Mouse (Mus musculus) T-helper 1 cell (primary cell): ENCODE measurements around the gene Adcy5.

Experiments
- in situ Hi-C: fragments of 300-600 bp; cut with MboI, MseI; formaldehyde crosslinking; loops from one replicate; pipeline ENCODE4 v1.15.1; 2025; ENCODE audit warnings: high pct_unique_total_duplicates

The Adcy5 gene

DNA sequence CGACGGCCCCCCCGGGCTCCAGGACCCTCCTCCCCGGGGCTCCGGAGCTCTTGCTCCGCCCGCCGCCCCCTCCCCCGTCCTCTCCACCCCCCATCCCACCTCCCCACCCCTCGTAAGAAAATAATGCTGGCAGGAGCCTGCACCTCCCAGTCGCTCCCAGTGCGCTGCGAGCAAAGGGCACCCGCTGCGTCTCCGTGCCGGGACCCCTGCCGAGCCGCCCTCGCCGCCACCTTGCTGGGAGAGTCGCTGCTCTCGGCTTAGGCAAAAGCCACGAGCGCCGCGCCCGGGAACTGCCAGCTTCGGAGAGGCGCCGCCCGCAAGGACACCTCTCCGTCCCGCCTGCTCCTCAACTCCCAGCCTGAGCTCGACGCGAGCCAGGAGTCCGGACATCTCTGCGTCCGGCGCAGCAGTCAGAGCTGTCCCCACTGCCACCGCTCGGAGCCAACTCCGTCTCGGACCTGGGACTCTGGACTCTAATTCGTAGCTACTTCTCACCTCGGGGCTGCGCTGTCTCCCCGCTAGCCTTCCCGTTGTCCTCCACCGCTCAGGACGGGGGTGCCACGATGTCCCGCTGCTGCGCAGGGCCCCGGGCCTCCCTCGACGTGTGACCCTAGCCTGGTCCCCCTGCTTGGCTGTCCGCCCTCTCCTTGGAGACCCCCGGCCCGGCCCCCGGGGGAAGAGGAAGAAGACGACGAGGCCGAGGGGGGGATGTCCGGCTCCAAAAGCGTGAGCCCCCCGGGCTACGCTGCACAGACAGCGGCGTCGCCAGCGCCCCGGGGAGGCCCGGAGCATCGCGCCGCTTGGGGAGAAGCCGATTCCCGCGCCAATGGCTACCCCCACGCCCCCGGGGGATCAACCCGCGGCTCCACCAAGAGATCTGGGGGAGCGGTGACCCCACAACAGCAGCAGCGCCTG lies 971 bp downstream of the Adcy5 start:
- in situ Hi-C loops, result no loop called here

DNA sequence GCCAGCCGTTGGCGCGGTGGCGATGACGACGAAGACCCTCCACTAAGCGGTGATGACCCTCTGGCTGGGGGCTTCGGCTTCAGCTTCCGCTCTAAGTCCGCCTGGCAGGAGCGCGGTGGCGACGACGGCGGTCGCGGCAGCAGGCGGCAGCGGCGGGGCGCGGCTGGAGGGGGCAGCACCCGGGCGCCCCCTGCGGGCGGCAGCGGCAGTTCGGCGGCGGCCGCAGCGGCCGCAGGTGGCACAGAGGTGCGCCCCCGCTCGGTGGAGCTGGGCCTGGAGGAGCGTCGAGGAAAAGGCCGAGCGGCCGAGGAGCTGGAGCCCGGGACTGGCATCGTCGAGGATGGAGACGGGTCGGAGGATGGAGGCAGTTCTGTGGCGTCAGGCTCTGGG lies 1.6 kb downstream of the Adcy5 start:
- in situ Hi-C loops, result no loop called here

DNA sequence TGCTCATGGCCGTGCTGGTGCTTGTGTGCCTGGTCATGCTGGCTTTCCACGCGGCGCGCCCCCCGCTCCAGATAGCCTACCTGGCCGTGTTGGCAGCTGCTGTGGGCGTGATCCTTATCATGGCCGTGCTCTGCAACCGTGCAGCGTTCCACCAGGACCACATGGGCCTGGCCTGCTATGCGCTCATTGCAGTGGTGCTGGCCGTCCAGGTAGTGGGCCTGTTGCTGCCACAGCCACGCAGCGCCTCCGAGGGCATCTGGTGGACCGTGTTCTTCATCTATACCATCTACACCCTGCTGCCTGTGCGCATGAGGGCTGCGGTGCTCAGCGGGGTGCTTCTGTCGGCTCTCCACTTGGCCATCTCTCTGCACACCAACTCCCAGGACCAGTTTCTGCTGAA lies 2.2 kb downstream of the Adcy5 start:
- in situ Hi-C loops, result no loop called here

DNA sequence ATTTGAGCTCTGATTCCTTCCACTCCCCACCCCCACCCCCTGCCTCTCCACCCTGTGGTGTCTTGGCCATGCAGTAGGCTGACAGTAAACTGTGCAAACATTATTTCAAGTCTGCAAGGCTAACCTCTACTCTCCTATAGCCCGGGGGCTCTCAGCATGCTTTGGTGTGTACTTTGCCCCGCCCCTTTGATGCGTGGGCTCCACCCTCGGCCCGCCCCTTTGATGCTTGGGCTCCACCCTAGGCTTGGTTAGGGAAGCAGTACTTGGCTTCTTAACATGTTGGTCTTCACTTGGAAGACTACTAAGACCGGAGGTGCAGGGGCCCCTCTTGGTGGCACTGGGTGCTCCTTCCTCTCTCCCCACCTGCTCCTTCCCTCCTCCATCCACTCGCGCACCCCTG lies 4.9 kb downstream of the Adcy5 start:
- in situ Hi-C loops, result no loop called here

DNA sequence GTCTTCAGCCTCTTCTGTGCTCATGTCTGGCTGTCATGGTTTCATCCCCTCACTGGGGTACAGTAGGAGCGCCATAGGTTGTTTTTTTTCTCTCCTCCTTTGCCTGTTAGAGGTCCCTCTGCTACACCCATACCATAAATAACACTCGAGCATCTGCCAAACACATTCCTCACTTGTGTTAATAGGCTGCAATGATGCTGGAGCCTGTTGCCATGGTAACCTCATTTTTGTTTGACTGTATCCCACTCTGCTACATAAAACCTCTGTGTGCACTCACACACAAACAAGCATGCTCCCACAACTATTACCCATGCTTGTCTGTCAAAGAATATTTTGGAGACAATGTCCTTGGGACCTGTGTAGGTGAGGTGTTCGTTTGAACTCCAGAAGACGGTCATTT lies 5.3 kb downstream of the Adcy5 start:
- in situ Hi-C loops, result no loop called here

DNA sequence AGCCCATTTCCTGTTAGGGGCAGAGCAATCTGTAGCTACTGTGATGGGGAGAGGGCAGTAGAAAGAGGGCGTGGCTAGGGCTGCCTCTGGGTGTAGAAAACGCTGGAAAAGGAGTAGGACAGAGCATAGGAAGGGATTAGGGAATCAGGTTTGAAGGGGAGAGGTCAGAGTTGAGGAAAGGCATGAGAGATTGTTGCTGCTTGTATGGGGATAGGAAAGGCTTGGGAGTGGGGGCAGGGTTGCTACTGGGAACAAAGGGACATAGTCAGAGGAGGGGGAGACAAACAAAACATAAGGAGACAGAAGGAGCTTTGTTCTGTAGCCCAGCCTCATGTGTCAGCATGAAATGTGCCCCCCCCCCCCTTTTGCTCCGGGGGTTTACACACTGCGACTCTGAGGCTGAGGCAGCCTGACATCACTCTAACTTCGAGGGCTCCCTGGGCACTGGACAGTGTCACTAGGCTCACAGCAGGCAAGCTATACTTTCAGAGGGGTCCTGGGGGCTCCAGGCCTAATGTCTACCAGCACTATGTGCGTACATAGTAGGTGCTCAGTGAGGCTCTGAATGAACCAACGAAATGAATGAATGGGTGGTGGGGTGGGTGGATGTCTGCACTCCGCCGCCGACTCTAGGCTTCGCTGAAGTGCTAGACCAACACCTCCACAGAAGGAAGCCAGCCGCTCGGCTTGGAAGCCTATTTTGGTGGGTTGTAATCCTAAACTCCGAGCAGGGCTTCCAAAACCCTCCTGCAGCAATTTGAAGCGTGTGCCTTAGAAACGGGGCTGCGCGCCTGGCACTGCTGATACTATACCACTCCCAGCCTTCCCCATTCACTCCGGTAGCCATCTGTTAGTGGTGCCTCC lies 9.9 kb downstream of the Adcy5 start:
- in situ Hi-C loops, result no loop called here

DNA sequence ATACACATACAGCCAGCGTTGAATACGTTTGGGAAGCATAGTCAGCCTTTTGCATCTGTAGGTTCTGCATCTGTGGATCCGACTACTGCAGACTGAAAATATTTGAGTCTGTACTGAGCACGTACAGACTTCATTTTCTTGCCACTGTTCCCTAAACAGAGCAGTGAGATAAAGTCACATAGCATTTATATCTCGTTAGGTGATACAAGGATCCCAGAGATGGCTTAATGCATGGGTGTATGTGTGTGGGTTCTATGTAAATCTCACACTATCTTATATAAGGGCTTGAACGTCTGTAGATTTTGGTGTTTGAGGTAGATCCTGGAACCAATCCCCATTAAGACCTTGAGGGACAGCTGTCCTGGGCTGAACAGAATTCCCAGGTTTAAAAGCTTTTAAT lies 10.7 kb downstream of the Adcy5 start:
- in situ Hi-C loops, result no loop called here

DNA sequence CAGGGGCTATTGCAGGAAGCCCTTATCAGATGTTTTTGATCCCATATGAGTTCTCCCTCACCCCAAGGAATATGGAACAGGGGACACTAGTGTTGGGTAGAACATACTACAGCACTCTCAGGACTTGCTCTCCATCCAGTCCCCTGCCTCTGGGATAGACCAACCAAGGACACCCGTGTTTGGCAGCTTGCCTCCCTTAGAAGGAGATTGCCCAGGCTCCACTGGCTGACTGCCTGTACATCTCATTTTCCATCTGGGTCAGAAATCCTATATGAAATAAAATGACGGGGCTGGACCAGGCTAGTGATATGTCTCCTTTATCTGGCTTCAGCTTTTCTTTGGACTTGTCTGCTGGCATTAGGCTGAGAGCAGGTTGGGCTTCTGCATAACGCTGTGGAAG lies 11.1 kb downstream of the Adcy5 start:
- in situ Hi-C loops, result no loop called here

DNA sequence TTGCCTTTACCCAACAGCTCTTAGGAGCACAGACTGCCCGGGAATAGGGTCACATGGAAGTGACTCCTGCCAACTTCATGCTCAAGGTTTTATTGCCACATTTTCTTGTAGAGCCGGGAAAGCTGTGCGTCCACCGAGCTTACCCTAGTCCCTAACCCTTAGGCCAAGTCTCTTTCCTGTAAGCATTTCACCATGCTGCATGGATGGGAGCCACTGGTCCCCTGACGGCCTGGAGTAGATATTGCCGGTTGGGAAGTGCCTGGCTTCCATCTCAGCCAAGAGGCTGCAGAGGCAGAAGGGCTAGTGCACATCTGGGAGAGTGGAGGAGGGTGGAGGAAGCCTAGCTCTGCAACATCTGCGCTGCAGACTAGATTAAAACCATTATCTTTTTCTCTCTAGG lies 14.8 kb downstream of the Adcy5 start:
- in situ Hi-C loops, result no loop called here

DNA sequence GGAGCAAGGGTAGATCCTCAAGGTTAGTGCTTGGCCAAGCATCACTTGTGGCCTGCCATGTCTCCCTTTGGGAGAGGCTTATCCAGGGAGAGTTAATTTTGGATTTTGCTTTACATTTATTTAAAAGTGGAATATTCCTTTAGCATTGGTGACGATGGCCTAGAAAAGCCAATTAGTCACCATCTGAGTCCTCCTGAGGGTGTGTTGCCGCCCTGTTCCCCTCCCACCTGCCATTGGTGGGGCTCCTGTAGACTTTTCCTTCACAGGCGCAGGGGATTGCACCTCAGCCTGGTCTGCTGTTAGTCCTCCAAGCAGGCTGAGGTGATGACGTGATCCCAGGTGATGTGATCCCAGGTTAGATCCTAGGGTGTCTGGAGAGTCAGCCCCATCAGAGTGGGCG lies 17.5 kb downstream of the Adcy5 start:
- in situ Hi-C loops, result no loop called here

DNA sequence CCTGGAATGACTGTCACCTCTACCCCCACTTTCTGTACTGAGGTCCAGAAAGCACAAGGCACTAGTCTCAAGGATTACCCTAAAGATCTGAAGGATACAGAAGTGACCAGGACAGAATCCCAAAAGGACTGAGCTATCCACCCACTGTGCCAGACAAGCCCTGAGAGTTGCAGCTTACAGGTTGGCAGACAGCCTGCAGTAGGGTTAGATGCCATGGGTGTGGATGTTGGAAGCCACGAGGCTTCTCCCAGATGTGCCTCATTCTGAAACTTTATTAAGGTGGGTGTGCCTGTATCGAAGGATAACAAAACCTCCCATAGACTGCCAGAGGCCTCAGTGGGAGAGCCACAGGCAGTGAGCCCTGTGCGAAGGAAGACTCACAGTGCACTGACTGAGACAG lies 23.8 kb downstream of the Adcy5 start:
- in situ Hi-C loops, result no loop called here

DNA sequence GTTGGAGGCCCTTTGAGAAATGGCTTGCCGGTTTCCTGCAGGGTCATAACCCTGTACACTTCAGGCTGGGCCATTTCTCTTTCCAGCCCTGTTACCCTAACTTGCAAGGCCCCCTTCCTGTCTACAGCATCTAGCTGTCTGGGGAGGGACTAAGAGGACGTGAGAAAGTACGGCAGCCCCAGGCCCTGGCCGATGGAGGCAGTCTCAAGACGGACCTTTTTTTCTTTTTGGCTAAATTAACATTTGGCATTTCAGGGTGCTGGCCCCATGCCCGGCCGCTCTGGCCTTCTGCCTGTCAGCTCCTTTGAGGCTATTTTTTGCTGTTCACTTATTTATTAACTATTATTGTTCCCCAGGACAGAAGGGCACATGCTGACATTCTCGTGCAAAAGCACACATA lies 24.4 kb downstream of the Adcy5 start:
- in situ Hi-C loops, result no loop called here

DNA sequence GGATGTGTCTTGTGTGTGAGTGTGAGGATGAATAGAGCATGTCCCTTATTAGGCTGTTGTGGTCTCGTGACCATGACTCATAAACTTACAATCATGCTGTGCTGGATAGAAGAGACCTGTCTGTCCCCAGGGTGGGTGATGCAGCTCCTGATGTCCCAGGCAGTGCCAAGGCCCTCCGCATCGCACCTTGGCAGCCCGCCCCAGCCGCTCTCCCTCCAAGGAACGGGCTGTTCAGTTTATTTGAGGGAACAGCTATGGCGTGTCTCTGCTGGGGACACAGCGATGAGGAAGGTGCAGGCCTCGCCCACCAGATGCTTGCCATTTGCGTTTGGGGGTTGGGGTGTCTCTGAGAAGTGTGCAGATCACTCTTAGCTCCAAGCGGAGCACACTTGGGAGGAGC lies 28.5 kb downstream of the Adcy5 start:
- in situ Hi-C loops, result no loop called here

DNA sequence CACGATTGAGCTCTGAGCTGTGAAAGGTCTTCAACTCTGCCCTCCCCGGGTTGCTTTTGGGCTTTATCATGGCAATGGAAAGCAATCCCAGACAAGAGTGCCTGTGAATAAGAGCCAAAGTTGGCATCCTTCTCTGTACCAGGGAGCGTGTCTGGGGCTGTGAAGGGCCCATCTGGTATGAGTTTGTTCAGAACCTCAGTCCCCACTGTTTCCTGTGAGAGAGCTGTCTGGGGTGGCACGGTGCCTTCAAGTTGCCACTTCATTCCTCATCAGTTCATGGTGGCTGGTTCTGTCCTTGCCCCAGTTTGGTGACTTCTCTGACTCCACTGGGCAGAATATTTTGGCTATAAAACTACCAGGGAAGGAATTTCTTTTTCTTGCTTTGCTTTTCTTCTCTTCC lies 33.4 kb downstream of the Adcy5 start:
- in situ Hi-C loops, result no loop called here

DNA sequence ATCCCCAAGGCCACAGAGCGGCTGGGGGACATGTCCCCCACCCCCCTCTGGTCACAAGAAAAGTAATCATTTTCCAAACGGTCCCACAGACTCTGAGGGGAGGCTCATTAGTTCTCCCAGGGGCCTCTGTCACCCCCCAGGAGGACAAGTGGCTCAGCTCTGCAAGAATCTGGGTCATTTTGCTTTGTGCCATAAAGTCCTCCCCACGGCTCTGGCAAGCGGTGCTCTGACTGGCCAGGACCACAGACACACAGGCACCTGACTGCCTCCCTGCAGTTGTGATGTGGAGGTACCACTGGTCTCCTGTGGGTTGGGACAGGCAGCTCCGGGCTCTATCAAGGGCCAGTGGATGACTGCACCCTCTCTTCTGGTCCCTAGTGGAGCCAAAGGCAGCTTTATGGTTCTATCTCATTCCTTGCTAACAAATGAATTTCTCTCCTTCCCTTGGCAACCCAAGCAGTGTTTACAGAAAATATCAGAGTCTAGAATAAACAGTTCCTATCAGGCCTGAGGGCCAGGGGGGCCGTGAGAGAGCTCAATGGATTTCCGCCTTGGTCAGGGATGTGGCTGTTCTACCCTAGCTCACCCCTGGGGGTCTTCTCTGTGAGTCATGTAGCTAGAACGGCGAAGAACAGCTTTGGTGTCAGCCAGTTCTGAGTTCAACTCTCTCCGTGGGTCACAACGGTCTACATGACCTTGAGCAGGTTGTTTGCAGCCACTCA lies 34.9 kb downstream of the Adcy5 start:
- in situ Hi-C loops, result no loop called here

DNA sequence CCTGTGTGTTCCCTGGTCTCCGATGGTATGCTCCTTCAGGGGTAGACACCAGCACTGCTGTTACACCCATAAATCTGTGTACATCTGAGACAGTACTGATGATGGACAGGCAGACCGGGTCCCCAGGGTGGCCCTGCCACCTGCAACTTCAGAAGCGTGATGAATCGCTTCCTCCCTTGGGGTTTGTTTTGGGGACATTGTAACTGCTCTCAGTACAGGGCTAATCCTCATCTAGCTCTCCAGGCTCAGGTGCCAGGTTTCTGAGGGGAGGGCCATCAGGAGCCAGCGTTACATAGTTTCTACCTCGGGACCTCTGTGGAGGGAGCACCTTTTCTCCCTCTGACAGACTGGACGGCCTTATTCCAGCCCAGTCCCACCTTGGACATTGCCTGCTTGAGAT lies 36.1 kb downstream of the Adcy5 start:
- in situ Hi-C loops, result no loop called here

DNA sequence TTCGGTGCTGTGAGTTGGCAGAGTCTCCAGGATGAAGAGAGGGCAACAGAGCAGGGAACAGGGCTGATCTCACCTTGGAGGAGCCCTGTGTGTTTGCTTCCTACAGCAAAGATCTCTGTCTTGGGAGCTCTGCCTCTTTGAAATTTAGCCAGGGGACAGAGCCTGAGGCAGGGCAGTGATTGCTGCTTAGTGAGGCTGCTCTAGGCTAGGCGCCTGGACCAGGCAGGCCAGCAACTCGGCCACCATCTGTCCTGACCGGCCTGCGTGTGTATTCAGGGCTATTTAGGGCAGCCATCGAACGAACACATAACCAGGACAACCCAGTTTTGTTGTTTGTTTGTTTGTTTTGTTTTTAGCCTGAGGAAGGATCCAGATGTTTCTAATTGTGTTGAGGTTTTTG lies 36.6 kb downstream of the Adcy5 start:
- in situ Hi-C loops, result no loop called here

DNA sequence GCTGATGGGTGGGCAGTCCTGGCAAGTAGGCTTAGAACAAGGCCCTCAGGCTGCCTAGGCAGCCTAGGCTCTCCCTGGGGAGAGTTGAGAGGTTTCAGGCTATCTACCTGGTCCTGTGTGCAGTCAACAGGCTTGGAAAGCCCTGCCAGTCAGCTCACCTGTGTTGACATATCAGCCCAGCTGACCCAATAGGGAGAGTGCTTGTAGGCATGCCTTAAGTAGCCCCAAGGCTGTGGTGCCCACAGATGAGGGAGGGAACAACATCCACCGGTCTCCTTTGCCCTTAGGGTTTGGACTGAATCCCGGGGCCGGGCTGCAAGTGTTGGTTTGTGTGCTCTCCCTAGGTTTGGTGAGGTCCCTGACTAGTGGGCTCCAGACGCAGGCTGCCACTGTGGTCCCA lies 37.8 kb downstream of the Adcy5 start:
- in situ Hi-C loops, result no loop called here

DNA sequence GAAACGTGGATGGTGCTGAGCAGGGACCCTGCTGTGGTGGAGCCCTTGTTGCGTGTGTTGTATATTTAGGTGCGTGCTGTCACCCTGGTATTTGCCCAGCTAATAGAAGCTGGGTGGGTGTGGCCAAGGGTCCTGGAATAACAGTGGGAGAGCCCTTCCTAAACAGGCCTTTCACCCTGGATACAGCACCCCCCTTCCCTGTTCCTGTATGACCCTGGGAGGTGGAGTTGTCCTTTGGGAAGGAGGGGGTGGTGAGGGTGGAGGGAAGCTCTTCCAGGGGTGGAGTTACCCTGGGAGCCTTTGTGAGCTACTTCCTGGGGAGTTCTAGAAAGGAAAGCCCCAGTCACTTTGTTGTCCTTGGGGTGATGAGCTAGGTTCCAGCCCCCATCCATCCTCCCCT lies 38.7 kb downstream of the Adcy5 start:
- in situ Hi-C loops, result no loop called here

DNA sequence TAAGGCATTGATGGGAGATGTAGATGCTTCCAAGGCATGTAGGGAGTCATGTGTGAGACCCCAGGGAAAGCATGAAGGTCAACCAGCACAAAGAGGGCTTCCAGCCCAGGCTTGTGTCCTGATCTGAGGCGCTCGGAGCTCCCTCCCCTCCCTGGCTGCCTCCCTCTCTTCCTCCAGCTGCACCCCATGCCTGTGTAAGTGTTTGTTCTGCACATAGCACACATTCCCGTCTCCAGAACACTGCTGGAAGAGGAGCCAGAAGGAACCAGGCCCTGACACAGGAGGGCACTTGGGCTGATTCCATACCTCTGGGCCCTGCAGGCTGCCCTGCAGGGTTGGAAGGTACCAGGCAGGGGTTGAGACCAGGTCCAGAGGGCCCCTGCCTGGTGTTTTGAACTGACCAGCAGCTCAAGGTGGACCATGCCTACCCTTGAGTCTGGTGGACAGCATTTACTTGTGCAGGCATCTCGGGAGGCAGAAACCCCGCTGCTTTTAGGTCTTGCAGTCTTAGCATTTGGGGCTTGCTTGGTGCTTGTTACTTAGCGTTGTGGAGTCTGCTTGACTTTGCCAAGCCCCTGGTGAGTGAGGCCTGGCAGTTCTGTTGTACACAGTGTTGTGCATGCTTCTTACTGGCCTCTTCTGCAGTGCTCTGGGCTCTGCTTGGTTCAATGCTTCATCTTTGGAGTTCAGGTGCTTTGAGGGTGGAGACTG lies 45.2 kb downstream of the Adcy5 start:
- in situ Hi-C loops, result no loop called here

DNA sequence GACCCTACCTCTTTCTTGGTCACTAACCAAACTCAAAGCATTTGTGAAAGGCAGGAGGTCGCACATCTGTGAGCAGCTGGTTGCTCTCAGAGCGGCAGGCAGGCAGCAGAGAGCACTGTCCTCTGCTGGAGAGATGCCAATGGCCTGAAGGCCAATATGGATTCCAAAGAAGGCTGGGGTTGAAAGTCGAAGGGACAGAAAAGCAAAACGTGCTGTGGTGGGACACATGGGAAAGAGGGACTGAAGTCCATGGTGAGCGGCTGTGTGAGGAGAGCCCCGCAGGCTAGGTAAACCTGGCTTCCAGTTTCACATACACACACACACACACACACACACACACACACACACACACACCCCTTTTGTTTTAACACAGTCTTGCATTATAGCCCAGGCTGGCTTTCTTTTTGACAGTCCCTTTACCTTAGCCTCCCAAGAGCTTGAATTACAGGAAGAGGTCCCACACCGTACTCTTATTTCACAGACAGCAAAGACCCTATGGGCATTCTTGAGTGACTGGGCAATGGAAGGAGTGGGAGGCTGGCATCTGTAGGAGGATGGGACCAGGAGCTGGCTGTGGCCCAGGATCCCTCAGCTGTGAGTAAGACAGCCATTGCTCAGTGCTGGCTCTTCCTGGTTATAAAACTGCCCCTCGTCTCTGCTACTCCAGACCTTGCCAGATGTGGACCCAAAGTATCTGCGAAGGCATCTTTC lies 45.9 kb downstream of the Adcy5 start:
- in situ Hi-C loops, result no loop called here
